In the genomic region with DNA sequence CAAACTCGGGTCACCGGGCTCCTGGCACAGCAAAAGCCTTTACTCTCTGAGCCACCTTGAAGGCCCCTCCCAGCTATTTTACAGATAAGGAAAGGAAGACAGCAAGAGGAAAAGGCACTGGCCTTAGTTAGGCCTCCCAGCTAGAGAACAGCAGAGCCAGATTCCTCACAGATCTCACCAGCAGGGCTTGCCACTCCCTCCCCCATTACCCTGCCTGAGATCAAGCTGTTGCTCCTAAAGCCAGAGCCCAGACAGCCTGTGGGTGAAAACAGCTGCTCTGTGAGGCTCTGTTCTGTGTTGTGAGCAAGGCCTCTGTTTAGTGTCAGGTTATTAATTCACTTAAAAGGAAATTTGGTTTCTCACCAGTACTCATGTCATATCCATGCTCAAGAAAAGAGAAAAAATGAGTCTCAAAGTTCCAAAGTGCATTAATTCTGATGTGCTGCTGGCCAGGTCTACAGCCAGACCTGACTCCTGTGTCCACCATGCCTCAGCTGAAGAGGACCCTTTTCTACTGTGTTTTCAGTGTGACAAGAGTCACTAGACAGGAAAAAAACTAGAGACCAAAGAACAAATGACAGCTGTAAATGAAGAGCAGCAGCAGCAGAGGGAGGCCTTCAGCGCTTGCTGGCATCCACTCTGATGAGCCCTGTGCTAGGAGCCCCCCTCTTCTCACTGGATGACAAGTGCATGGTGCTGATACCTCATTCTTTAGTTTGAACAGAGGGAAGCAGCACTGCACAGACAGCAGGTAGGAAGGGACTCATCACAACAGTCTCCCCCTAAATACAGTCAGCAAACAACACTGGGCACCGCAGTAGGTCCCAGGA, we compare ENCODE assay signal across 8 mouse cellular contexts. TPM values are rescaled to one million over a fixed set of nuclear protein-coding genes. Genes with fewer than 3 reads are reported as not detected.
DNase-seq lines count a peak whose midpoint lies in the region; ATAC-seq lines count a peak whose summit lies in the region.

No protein-coding gene starts in this region.

- H3K4me3 ChIP-seq in kidney, embryonic 15.5 days (replicated peaks), result no peak overlapping the region
- no peak overlapping the region for H3K4me3 ChIP-seq in embryonic facial prominence, embryonic 14.5 days (ENCODE audit: low read depth, low read length)
- H3K4me3 ChIP-seq in intestine, embryonic 15.5 days (replicated peaks), result no peak overlapping the region
- H3K4me3 ChIP-seq in midbrain, embryonic 15.5 days, result no peak overlapping the region

- no peaks in the 10 kb centered on the region for H3K9me3 ChIP-seq in kidney, embryonic 15.5 days (replicated peaks)
- H3K9me3 ChIP-seq in embryonic facial prominence, embryonic 14.5 days (ENCODE audit: control insufficient read depth, low read length), result no peaks in the 10 kb centered on the region
- no peaks in the 10 kb centered on the region for H3K9me3 ChIP-seq in intestine, embryonic 15.5 days
- no peaks in the 10 kb centered on the region for H3K9me3 ChIP-seq in midbrain, embryonic 15.5 days

- peak overlapping the region; percentile 27; the same call in 1 of the 2 replicates for H3K27ac ChIP-seq in kidney, embryonic 15.5 days
- H3K27ac ChIP-seq in embryonic facial prominence, embryonic 14.5 days (replicated peaks; ENCODE audit: low read depth, low read length), result peak overlapping the region; percentile 52
- H3K27ac ChIP-seq in intestine, embryonic 15.5 days, result peak overlapping the region; percentile 67
- H3K27ac ChIP-seq in midbrain, embryonic 15.5 days, result peak overlapping the region; percentile 39; the same call in 1 of the 2 replicates

- no peak overlapping the region for H3K9ac ChIP-seq in kidney, embryonic 15.5 days
- no peak overlapping the region for H3K9ac ChIP-seq in embryonic facial prominence, embryonic 14.5 days (ENCODE audit: low read depth, low read length)
- no peak overlapping the region for H3K9ac ChIP-seq in intestine, embryonic 15.5 days
- no peak overlapping the region; the same call in 1 of the 2 replicates for H3K9ac ChIP-seq in midbrain, embryonic 15.5 days

- intact Hi-C loops in left cerebral cortex, postnatal 10 days (cut with DNase I), result no loop called here

- H3K4me2 ChIP-seq in kidney, embryonic 15.5 days, result no peak overlapping the region
- H3K4me2 ChIP-seq in embryonic facial prominence, embryonic 14.5 days (ENCODE audit: low read depth, low read length), result no peak overlapping the region
- no peak overlapping the region for H3K4me2 ChIP-seq in intestine, embryonic 15.5 days (replicated peaks)
- H3K4me2 ChIP-seq in midbrain, embryonic 15.5 days, result no peak overlapping the region

- no peaks in the 10 kb centered on the region for H3K27me3 ChIP-seq in kidney, embryonic 15.5 days
- H3K27me3 ChIP-seq in embryonic facial prominence, embryonic 14.5 days (replicated peaks; ENCODE audit: control insufficient read depth, insufficient read depth, low read length), result no peaks in the 10 kb centered on the region
- no peaks in the 10 kb centered on the region for H3K27me3 ChIP-seq in intestine, embryonic 15.5 days (replicated peaks)
- no peaks in the 10 kb centered on the region for H3K27me3 ChIP-seq in midbrain, embryonic 15.5 days (replicated peaks)

- 77% methylated on average over 4 of the region's 4 CpGs for WGBS in kidney, embryonic 15.5 days
- 75% methylated on average over 4 of the region's 4 CpGs for WGBS in embryonic facial prominence, embryonic 14.5 days
- 48% methylated on average over 4 of the region's 4 CpGs for WGBS in intestine, embryonic 15.5 days
- WGBS in midbrain, embryonic 15.5 days, result 86% methylated on average over 4 of the region's 4 CpGs

- no peak for ATAC-seq in kidney, embryonic 15.5 days (replicated peaks; ENCODE audit: low FRiP score)
- ATAC-seq in embryonic facial prominence, embryonic 14.5 days (ENCODE audit: low read depth), result peak; percentile 50
- ATAC-seq in intestine, embryonic 15.5 days, result peak; percentile 84
- ATAC-seq in midbrain, embryonic 15.5 days (replicated peaks), result no peak
- no peak for ATAC-seq in erythroid progenitor cell, adult 5-6 weeks (replicated peaks; ENCODE audit: low FRiP score, poor library complexity, severe bottlenecking)

- DNase-seq in kidney, adult 18-20 months, result no peak
- peak; percentile 76 for DNase-seq in embryonic facial prominence, embryonic 14.5 days (ENCODE audit: low spot score)
- no peak for DNase-seq in thymus, adult 18-20 months
- DNase-seq in left cerebral cortex, postnatal 10 days (ENCODE audit: extremely low spot score in 1 of 2, low spot score in 2 of 2), result no peak

- peaks cover 14% of the 10 kb centered on the region for H3K4me1 ChIP-seq in kidney, embryonic 15.5 days
- H3K4me1 ChIP-seq in embryonic facial prominence, embryonic 14.5 days (ENCODE audit: control insufficient read depth, insufficient read depth, low read length), result peaks cover 4% of the 10 kb centered on the region; the same call in 1 of the 2 replicates
- H3K4me1 ChIP-seq in intestine, embryonic 15.5 days (replicated peaks), result peaks cover 23% of the 10 kb centered on the region
- peaks cover 11% of the 10 kb centered on the region for H3K4me1 ChIP-seq in midbrain, embryonic 15.5 days

- H3K36me3 ChIP-seq in kidney, embryonic 15.5 days, result no peaks in the 10 kb centered on the region
- no peaks in the 10 kb centered on the region for H3K36me3 ChIP-seq in embryonic facial prominence, embryonic 14.5 days (ENCODE audit: control insufficient read depth, insufficient read depth, low read length)
- no peaks in the 10 kb centered on the region for H3K36me3 ChIP-seq in intestine, embryonic 15.5 days
- 0 out of 2 replicates have a peak, but pooled peaks cover 8% of the 10 kb centered on the region for H3K36me3 ChIP-seq in midbrain, embryonic 15.5 days (replicated peaks)

RNA-seq across cellular contexts. Expression of gene Ralgps1, which starts 55.8 kb away (rescaled TPM):
- 5.5 and 5.9 TPM in 2 replicates for polyA plus RNA-seq in kidney, embryonic 15.5 days (2015; fragmentation: Nextera tagmentation; extraction: Ambion mirVana)
- polyA plus RNA-seq in embryonic facial prominence, embryonic 14.5 days (2014; fragmentation: Nextera tagmentation; extraction: Ambion mirVana), result 3.6 and 4.2 TPM in 2 replicates
- polyA plus RNA-seq in intestine, embryonic 15.5 days (2015; fragmentation: Nextera tagmentation; extraction: Ambion mirVana), result 5.5 and 6.7 TPM in 2 replicates
- 47.6 and 53.1 TPM in 2 replicates for polyA plus RNA-seq in midbrain, embryonic 15.5 days (2015; fragmentation: Nextera tagmentation; extraction: Ambion mirVana)
- total RNA-seq in erythroid progenitor cell, adult 5-6 weeks (2015; ENCODE audit: low replicate concordance), result 1.4 TPM in 1 of 2 replicates, not detected in the other
- total RNA-seq in erythroid progenitor cell, adult 5-6 weeks (2017; ENCODE audit: low replicate concordance), result not detected in 2 replicates
- 10 to 100 TPM; 71.1 to 72.5 TPM for total RNA-seq in left cerebral cortex, postnatal 10 days (2021)

Comparison
In these comparisons a context has a peak if more than half of its experiments do, and no peak if none do; other contexts are left out.
1. ATAC-seq: peak in embryonic facial prominence, embryonic 14.5 days (single experiment) and intestine, embryonic 15.5 days (single experiment); none in kidney, embryonic 15.5 days (single experiment), midbrain, embryonic 15.5 days (single experiment) and erythroid progenitor cell, adult 5-6 weeks (single experiment).
2. Peak in every context shown above with its lines, with median percentiles within 50 percentile points of each other: H3K27ac ChIP-seq.